Mouse (Mus musculus) adrenal gland, adult (tissue): Measurements from ENCODE around the gene Tmem132b.

ENCODE experiments used
- DNase-seq, 2 experiments: peaks; one replicate each; pipeline ENCODE4 v3.0.0; 2022 to 2023; ENCODE audit warnings: low spot score in 1 of 2; ENCODE audit not compliant: inconsistent age in 2 of 2

The Tmem132b gene

GRCm38 (mm10) chr5:125758506-125758905 is 226.9 kb downstream of the Tmem132b start:
- DNase-seq = no peak

DNA sequence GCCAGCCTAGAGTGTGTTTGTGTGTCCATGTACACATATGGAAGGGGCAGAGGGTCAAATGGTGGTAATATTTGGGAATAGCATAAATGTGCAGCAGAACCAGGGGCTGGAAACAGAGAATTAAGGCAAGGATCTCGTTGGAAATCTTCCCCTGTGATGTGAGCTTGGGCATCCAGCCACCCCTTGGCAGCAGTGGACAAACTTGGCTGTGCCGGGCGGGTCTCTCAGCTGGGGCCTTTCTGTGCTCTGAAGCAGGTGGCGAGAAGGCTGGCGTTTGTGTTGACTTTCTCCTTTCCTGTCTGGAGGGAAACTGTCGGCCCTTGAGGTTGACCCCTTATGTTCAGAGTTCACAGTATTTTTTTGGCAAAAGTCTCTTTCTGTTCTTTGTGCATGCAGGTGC is 235.4 kb downstream of the Tmem132b start:
- no peak for DNase-seq

DNA sequence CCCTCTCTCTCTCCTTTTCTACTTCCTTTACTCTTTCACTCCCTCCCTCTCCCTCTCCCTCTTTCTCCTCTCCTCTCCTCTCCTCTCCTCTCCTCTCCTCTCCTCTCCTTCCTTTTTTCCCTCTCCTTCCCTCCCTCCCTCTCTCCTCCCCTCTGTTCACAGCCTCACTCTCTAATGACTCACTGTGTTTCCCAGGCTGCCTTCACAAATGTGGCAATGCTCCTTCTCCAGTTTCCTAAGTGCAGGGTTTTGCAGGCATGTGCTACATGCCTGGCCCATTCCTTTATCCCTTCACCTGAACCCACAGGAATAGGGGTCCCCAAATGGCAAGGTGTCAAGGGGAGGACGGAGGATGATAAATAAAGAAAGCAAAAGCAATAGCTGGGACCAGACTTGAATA is 236.4 kb downstream of the Tmem132b start:
- DNase-seq = no peak

DNA sequence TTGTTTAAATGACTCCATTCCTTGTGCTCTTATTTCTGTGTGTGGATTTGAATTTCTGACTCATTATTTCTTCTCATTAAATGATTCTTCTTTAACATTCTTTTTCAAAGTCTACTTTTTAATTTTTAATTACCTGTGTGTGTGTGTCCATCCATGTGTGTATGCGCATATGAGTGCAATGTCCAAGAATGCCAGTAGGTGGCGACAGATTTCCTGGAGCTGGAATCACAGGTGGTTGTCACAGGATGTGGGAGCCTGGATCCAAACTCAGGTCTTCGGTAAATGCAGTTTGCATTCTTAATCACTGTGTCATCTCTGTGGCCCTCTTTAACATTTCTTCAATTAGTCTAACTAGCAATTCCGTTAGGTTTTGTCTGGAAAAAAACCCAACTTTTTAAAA is 240.7 kb downstream of the Tmem132b start:
- DNase-seq = no peak

GRCm38 (mm10) chr5:125772756-125773155 is 241.2 kb downstream of the Tmem132b start:
- DNase-seq = no peak

DNA sequence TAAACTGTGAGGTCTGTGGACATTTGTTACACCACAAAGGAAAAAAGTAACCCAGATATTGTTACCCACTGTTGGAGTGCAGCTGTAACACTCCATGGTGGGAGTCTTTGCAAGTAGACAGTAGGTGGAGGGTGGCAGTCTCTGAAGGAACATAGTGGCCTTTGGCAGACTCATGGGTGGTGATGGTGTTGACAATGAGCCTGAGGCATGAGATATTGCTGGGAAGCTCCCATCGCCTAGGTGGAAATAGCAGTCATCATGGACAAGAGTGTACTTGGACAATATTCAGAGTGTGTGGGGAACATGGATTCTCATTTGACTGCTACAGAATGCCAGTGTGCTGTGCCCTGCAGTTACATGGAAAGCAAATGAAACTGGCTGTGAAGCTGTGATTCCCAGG is 248.8 kb downstream of the Tmem132b start:
- no peak for DNase-seq

DNA sequence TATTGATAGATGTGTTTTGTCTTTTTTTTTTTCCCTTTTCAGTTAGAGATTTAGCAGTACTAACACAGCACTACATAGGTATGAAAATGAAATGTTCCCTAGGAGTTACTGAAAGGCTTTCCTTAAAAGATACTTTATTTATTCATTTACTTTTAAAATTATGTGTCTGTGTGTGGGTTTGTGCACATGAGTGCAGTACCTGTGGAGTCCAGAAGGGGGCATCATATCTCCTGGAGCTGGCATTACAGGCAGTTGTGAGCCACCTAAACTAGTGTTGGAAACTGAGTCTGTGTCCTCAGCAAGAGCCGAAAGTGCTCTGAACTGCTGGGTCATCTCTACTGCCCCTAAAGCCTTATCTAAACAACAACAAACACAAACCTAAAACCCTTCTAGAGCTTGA is 261.1 kb downstream of the Tmem132b start:
- no peak for DNase-seq

DNA sequence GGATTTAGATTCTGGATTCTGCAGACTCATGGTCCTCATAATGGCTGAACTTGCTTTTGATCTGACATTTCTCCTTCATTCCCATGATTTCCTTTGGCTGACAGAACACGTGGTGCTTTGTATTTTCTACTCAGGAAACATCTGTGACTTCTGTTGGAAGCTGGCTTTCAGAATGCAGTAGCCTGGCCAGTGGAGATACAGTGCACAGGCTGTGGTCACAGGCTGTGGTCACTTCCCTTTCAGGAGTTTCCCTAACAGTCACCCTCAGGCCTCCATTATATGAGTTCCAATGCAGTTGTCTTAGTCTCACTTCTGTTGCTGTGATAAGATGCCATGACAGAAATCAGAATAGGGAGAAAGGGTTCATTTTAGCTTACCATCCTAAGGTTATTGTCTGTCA is 262.7 kb downstream of the Tmem132b start:
- DNase-seq = no peak

DNA sequence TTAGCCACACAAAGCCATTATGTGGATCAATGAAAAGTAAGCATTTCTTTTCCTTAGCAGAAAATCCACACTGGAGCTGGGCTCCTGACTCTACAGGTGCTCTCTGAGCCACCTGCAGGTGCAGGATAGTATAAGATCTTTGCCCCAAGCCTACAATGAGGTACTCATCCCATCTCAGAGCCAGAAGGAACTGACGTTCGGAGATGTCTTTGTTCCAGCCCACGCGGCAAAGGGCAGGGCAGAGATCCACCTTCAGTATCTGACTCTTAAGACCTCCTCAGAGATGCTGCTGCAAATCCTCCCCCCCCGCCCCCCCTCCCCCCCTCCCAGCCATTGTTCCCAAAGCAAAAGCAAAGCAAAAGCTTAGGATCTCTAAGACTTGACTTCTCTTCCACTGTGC is 268.0 kb downstream of the Tmem132b start:
- DNase-seq = no peak

GRCm38 (mm10) chr5:125800025-125800424 is 268.5 kb downstream of the Tmem132b start:
- DNase-seq = peak in 1 of 2 experiments; percentile 30

DNA sequence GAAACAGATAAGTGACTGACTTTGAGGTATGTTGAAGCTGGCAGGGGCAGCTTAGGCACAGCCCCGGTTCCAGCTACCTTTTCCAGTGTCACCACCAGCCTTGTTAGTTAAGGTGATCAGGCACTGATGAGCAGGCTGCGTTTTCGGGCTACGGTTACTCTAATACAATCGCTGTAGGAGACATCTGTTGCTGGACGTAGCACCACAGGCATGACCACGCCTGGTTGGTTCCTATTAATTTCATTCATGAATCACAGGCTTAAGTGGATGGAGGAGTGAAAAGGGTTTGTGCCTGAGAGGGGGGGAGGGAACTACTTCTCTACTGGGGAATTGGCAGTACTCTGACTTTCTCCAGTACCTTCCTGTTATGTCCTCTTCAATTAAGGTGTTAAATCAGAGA is 271.2 kb downstream of the Tmem132b start:
- no peak for DNase-seq

DNA sequence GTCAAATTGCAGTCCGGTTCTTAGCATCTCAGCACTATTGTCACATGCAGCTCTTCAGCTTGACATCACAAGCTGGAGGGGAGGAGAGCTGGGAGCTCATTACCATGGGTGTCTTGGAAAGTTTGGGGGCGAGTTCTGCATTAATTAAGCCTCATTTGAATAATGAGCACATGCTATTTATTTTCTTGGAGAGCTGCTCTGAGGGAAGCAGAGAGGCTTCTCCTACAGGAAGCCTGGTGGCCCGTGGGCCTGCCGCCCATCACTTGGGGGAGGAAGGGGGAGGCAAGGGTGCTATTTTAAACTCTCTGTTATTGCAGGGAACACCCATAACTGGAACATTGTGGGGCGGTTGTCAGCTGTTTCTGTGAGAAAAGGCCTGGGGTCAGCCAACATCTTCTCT is 273.8 kb downstream of the Tmem132b start:
- DNase-seq = no peak

DNA sequence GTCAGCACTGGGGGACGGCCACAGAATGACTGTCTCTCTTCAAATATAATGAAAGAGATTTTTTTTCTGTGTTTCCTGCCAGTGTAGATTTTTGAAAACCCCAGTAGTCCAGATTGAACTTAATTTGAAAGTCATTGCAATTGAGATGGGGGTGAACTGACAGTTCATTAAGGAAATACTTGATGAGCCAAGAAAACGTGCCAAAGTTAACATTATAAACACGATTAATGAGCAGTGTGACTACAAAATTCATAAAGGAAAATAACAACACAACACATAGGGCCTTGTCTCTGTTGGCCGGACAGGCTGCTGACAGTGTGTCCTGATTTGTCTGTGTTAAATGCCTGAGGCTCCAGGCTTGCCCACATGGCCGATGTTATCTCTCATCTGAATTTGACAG is 276.3 kb downstream of the Tmem132b start:
- DNase-seq = no peak

- no peak for DNase-seq
Observed at GRCm38 (mm10) chr5:125829342-125829741, 297.8 kb downstream of the Tmem132b start.

DNA sequence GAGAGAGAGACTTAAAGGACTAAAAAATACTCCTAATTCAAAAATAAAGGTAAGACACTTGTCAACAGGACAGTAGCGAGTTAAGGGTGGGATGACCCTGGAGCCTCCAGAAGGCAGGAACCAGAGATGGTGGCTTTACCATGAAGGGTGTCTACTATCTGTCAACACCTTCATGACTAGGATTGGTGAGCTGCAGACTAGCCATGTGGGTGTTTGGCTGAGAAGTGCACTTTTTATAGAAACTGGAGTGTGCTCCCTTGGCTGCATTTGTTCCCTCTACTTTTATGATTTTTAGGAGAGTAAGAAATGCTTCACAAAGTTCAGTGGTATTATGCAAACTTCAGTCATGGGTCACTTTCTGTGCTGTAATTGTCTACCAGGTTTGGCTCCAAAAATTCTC is 304.3 kb downstream of the Tmem132b start:
- DNase-seq = no peak

GRCm38 (mm10) chr5:125836761-125837160 is 305.2 kb downstream of the Tmem132b start:
- no peak for DNase-seq
